Mouse (Mus musculus): ENCODE data around the gene Cntrob. TPM values are rescaled to one million over a fixed set of nuclear protein-coding genes. Genes with fewer than 3 reads are reported as not detected.

Gene Cntrob
- polyA plus RNA-seq, 1 experiment from 2014 or later: 24.6 TPM

GRCm38 (mm10) chr11:69291111-69291510, 32.5 kb downstream of the Cntrob start:
- WGBS: 84% methylated on average over 5 of the region's 5 CpGs
- Histone ChIP-seq H3K9ac (no peak overlapping the region), H3K4me3 (no peak overlapping the region), H3K36me3 (no peaks in the 10 kb centered on the region), H3K4me2 (no peak overlapping the region), H3K27me3 (no peaks in the 10 kb centered on the region), H3K4me1 (no peaks in the 10 kb centered on the region), H3K27ac (no peak overlapping the region), H3K9me3 (no peaks in the 10 kb centered on the region)
- ATAC-seq (ENCODE audit: borderline replicate concordance, extremely low read depth, low FRiP score, low TSS enrichment): no peak

- H3K4me3 ChIP-seq: no peak overlapping the region
- no peak overlapping the region for H3K27ac ChIP-seq
- no peaks in the 10 kb centered on the region for H3K4me1 ChIP-seq
- WGBS: 64% methylated on average over 5 of the region's 5 CpGs
- no peak for ATAC-seq (ENCODE audit: borderline replicate concordance, extremely low read depth, low FRiP score, low TSS enrichment)
- H3K9ac ChIP-seq: no peak overlapping the region
- H3K9me3 ChIP-seq: no peaks in the 10 kb centered on the region
- no peak overlapping the region for H3K4me2 ChIP-seq
- no peaks in the 10 kb centered on the region for H3K27me3 ChIP-seq
- no peaks in the 10 kb centered on the region for H3K36me3 ChIP-seq
Measured at GRCm38 (mm10) chr11:69277267-69277666, 46.3 kb downstream of the Cntrob start.

GRCm38 (mm10) chr11:69276081-69276480, 47.5 kb downstream of the Cntrob start:
- no peaks in the 10 kb centered on the region; the same call in 1 of the 2 replicates for H3K27me3 ChIP-seq
- 47% methylated on average over 2 of the region's 2 CpGs for WGBS
- H3K4me1 ChIP-seq: no peaks in the 10 kb centered on the region
- ATAC-seq (ENCODE audit: borderline replicate concordance, extremely low read depth, low FRiP score, low TSS enrichment): no peak
- no peak overlapping the region for H3K27ac ChIP-seq
- H3K9me3 ChIP-seq: no peaks in the 10 kb centered on the region
- H3K9ac ChIP-seq: no peak overlapping the region
- H3K4me3 ChIP-seq: no peak overlapping the region
- H3K36me3 ChIP-seq: no peaks in the 10 kb centered on the region
- H3K4me2 ChIP-seq: no peak overlapping the region

- Histone ChIP-seq H3K9ac (no peak overlapping the region), H3K4me3 (no peak overlapping the region), H3K9me3 (no peaks in the 10 kb centered on the region), H3K27me3 (peaks cover 1% of the 10 kb centered on the region; the same call in 1 of the 2 replicates), H3K27ac (no peak overlapping the region), H3K4me2 (no peak overlapping the region), H3K4me1 (no peaks in the 10 kb centered on the region), H3K36me3 (no peaks in the 10 kb centered on the region)
- 52% methylated on average over 6 of the region's 6 CpGs for WGBS
- no peak for ATAC-seq (ENCODE audit: borderline replicate concordance, extremely low read depth, low FRiP score, low TSS enrichment)
Measured at GRCm38 (mm10) chr11:69275650-69276049, 47.9 kb downstream of the Cntrob start.

GRCm38 (mm10) chr11:69272122-69272740, 51.3 kb downstream of the Cntrob start:
- WGBS: 35% methylated on average over 16 of the region's 16 CpGs
- H3K9me3 ChIP-seq: no peaks in the 10 kb centered on the region
- H3K9ac ChIP-seq: no peak overlapping the region
- peaks cover 20% of the 10 kb centered on the region; the same call in 1 of the 2 replicates for H3K27me3 ChIP-seq
- no peak overlapping the region for H3K27ac ChIP-seq
- H3K4me1 ChIP-seq: no peaks in the 10 kb centered on the region
- H3K4me2 ChIP-seq: no peak overlapping the region
- H3K4me3 ChIP-seq: no peak overlapping the region
- no peaks in the 10 kb centered on the region for H3K36me3 ChIP-seq
- ATAC-seq (ENCODE audit: borderline replicate concordance, extremely low read depth, low FRiP score, low TSS enrichment): no peak

GRCm38 (mm10) chr11:69269575-69269974, 54.0 kb downstream of the Cntrob start:
- Histone ChIP-seq H3K27ac (no peak overlapping the region), H3K4me3 (no peak overlapping the region), H3K9ac (no peak overlapping the region), H3K4me2 (0 out of 2 replicates have a peak overlapping the region, but pooled peaks have one; percentile 0), H3K36me3 (no peaks in the 10 kb centered on the region), H3K9me3 (no peaks in the 10 kb centered on the region), H3K4me1 (0 out of 2 replicates have a peak, but pooled peaks cover 6% of the 10 kb centered on the region), H3K27me3 (peaks cover 20% of the 10 kb centered on the region; the same call in 1 of the 2 replicates)
- WGBS: 13% methylated on average over 13 of the region's 13 CpGs
- no peak for ATAC-seq (ENCODE audit: borderline replicate concordance, extremely low read depth, low FRiP score, low TSS enrichment)

- no peaks in the 10 kb centered on the region for H3K9me3 ChIP-seq
- H3K4me1 ChIP-seq: 0 out of 2 replicates have a peak, but pooled peaks cover 6% of the 10 kb centered on the region
- peaks cover 20% of the 10 kb centered on the region; the same call in 1 of the 2 replicates for H3K27me3 ChIP-seq
- no peak overlapping the region for H3K27ac ChIP-seq
- no peak for ATAC-seq (ENCODE audit: borderline replicate concordance, extremely low read depth, low FRiP score, low TSS enrichment)
- H3K4me2 ChIP-seq: no peak overlapping the region
- H3K9ac ChIP-seq: no peak overlapping the region
- WGBS: 76% methylated on average over 13 of the region's 13 CpGs
- no peak overlapping the region for H3K4me3 ChIP-seq
- H3K36me3 ChIP-seq: no peaks in the 10 kb centered on the region
Measured at GRCm38 (mm10) chr11:69268100-69268499, 55.5 kb downstream of the Cntrob start.

- Histone ChIP-seq H3K27ac (no peak overlapping the region), H3K9me3 (no peaks in the 10 kb centered on the region), H3K27me3 (peaks cover 20% of the 10 kb centered on the region; the same call in 1 of the 2 replicates), H3K9ac (no peak overlapping the region), H3K36me3 (no peaks in the 10 kb centered on the region), H3K4me1 (0 out of 2 replicates have a peak, but pooled peaks cover 6% of the 10 kb centered on the region), H3K4me3 (no peak overlapping the region), H3K4me2 (no peak overlapping the region)
- ATAC-seq (ENCODE audit: borderline replicate concordance, extremely low read depth, low FRiP score, low TSS enrichment): no peak
- WGBS: 32% methylated on average over 7 of the region's 7 CpGs
Measured at GRCm38 (mm10) chr11:69267341-69267740, 56.2 kb downstream of the Cntrob start.

- no peaks in the 10 kb centered on the region for H3K9me3 ChIP-seq
- 11% methylated on average over 10 of the region's 10 CpGs for WGBS
- 0 out of 2 replicates have a peak, but pooled peaks cover 6% of the 10 kb centered on the region for H3K4me1 ChIP-seq
- ATAC-seq (ENCODE audit: borderline replicate concordance, extremely low read depth, low FRiP score, low TSS enrichment): no peak
- no peaks in the 10 kb centered on the region for H3K36me3 ChIP-seq
- no peak overlapping the region for H3K27ac ChIP-seq
- no peak overlapping the region for H3K9ac ChIP-seq
- H3K4me2 ChIP-seq: peak overlapping the region; percentile 11; the same call in 1 of the 2 replicates
- no peak overlapping the region for H3K4me3 ChIP-seq
- H3K27me3 ChIP-seq: peaks cover 20% of the 10 kb centered on the region; the same call in 1 of the 2 replicates
Measured at GRCm38 (mm10) chr11:69266253-69266652, 57.3 kb downstream of the Cntrob start.

- Histone ChIP-seq H3K4me1 (0 out of 2 replicates have a peak, but pooled peaks cover 6% of the 10 kb centered on the region), H3K9me3 (no peaks in the 10 kb centered on the region), H3K27me3 (peaks cover 16% of the 10 kb centered on the region; the same call in 1 of the 2 replicates), H3K36me3 (no peaks in the 10 kb centered on the region), H3K4me3 (no peak overlapping the region), H3K9ac (no peak overlapping the region), H3K4me2 (no peak overlapping the region), H3K27ac (no peak overlapping the region)
- ATAC-seq (ENCODE audit: borderline replicate concordance, extremely low read depth, low FRiP score, low TSS enrichment): no peak
- WGBS: 59% methylated on average over 9 of the region's 9 CpGs
Measured at GRCm38 (mm10) chr11:69265410-69265809, 58.2 kb downstream of the Cntrob start.

- no peak for ATAC-seq (ENCODE audit: borderline replicate concordance, extremely low read depth, low FRiP score, low TSS enrichment)
- H3K27ac ChIP-seq: no peak overlapping the region
- peaks cover 8% of the 10 kb centered on the region; the same call in 1 of the 2 replicates for H3K27me3 ChIP-seq
- no peaks in the 10 kb centered on the region for H3K36me3 ChIP-seq
- H3K4me3 ChIP-seq: no peak overlapping the region
- H3K9ac ChIP-seq: no peak overlapping the region
- H3K4me1 ChIP-seq: 0 out of 2 replicates have a peak, but pooled peaks cover 6% of the 10 kb centered on the region
- WGBS: 30% methylated on average over 2 of the region's 2 CpGs
- no peak overlapping the region for H3K4me2 ChIP-seq
- no peaks in the 10 kb centered on the region for H3K9me3 ChIP-seq
Measured at GRCm38 (mm10) chr11:69264276-69264675, 59.3 kb downstream of the Cntrob start.

GRCm38 (mm10) chr11:69260111-69260510, 63.5 kb downstream of the Cntrob start:
- WGBS: 83% methylated on average over 1 of the region's 1 CpGs
- no peak for ATAC-seq (ENCODE audit: borderline replicate concordance, extremely low read depth, low FRiP score, low TSS enrichment)
- no peak overlapping the region for H3K9ac ChIP-seq
- no peaks in the 10 kb centered on the region for H3K9me3 ChIP-seq
- H3K4me2 ChIP-seq: no peak overlapping the region
- H3K4me3 ChIP-seq: no peak overlapping the region
- no peaks in the 10 kb centered on the region for H3K27me3 ChIP-seq
- H3K27ac ChIP-seq: no peak overlapping the region
- H3K4me1 ChIP-seq: peaks cover 3% of the 10 kb centered on the region; the same call in 1 of the 2 replicates
- H3K36me3 ChIP-seq: no peaks in the 10 kb centered on the region
